Mouse (Mus musculus): ENCODE results near the gene Nek6. TPM values are rescaled to one million over a fixed set of nuclear protein-coding genes. Genes with fewer than 3 reads are reported as not detected.
A peak's percentile ranks its signal among the peaks of the same experiment; 100 is the strongest.

The Nek6 gene
- total RNA-seq, 1 experiment from 2014 or later, result 6.9 TPM

DNA sequence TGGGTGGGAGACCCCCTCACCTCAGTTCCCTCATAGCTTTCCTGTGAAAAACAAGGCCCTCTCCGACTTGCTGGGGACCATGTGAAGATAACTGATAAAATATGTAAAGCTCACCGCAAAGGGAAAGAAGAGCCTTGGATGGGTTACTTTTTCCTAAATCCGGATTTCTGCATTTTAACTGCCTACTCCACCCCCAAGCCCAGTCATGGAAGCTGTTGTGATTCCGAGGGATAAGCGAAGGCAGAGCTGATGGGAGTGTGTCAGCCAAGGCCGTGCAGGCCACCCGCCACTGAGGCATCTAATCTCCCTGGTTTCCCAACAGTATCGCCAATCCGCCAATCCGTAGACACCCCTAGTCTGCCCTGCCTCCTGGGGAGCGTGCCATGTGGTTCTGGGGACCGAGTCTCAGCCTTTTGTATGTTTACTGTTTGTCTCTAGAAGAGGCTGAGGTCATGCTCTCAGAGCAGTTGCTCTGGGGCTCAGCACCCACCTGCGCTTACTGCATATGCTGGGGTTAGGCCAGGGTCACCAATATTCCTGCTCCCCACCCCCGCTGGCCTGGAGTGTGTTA lies 18.2 kb downstream of the Nek6 start:
- ATAC-seq (replicated peaks in 1 of 2; ENCODE audit: insufficient read depth in 1 of 2, low FRiP score in 2 of 2, low TSS enrichment in 1 of 2, low read depth in 1 of 2, poor library complexity in 2 of 2, severe bottlenecking in 2 of 2), result no peak

DNA sequence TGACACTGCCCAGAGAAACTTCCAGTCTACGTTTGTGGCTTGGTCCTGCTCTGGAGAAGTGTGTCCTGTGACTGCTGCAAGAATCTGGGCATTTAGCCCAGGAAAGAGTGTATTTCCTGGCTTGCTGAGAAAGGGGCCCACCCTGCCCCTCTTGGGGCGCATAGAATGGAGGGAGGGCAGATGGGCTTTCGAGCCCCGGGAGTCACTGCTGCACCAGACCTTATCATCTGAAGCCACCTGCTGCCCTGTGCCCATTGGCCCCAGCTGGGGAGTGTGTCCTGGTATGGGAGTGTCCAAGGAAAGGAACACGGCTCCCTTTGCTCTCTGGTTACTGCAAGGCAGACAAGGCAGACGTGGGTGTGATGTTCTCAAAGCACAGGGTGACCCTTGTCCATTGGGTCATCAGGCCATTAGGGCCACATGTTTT lies 19.5 kb downstream of the Nek6 start:
- ATAC-seq (replicated peaks in 1 of 2; ENCODE audit: insufficient read depth in 1 of 2, low FRiP score in 2 of 2, low TSS enrichment in 1 of 2, low read depth in 1 of 2, poor library complexity in 2 of 2, severe bottlenecking in 2 of 2), result peak; percentile 60 to 67

DNA sequence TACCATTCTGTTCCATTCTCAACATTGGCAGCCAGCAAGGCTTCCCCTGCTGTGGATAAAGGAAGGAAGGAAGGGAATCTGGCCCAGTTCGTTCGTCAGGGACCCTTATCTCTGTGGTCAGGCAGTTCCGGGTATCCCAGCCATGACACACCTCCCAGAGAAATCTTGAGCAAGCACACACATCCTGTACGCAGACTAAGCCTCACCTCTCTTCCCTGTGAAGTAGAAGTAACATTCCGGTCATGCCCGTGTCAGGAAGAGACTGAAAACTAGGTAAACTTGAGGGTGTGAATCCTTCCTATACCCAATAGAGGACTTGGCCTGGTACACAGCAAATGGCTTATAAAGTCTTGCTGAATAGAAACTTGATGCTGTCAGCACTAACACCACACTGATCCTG lies 21.9 kb downstream of the Nek6 start:
- peak; percentile 42 to 58 for ATAC-seq (replicated peaks in 1 of 2; ENCODE audit: insufficient read depth in 1 of 2, low FRiP score in 2 of 2, low TSS enrichment in 1 of 2, low read depth in 1 of 2, poor library complexity in 2 of 2, severe bottlenecking in 2 of 2)

DNA sequence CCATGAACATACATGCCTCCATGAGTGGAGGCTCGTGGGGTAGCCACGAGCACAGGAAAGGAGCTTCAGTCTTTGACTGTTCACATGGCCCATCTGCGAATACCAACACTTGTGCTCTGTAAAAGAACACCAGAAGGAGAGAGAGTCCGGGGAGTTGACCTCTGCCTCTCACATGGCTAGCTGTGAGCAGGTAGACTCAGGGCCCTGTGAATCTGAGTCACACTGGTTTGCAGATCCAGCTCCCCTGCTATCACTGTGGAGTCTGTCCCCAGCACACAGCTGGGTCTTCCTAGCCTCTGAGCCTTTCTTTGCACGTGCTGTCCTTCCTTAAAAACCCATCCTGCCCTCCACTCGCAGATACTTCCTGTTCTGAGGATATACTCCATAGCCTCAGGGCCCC lies 22.3 kb downstream of the Nek6 start:
- no peak for ATAC-seq (replicated peaks in 1 of 2; ENCODE audit: insufficient read depth in 1 of 2, low FRiP score in 2 of 2, low TSS enrichment in 1 of 2, low read depth in 1 of 2, poor library complexity in 2 of 2, severe bottlenecking in 2 of 2)

DNA sequence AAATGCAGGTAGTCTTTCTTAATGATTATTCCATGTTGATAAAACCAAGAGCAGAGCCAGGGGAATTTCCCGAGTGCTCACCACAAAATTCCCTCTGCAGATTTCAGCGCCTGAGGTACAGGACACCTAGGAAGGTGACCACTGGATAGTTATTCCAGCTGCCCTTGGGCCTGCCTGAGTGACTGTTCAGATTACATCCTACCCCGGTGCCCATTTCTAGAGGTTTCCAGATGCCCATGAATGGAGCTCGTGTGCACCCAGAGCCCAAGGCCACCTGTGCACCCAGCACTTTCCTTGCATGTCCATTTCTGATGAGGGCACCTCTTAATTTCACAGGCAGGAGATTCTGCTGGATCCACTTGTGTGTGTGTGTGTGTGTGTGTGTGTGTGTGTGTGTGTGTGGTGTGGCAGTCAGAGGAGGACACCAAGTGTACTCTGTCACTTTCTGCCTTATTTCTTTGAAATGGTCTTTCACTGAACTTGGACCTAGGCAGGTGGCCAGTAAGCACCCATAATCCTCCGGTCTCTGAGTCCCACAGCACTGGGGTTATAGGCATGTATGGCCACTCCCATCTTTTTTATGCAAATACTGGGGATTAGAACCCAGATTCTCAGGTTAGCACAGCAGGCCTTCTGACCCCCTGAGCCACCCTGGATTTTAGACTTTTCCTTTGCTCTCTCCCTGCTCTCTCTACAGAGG lies 22.9 kb downstream of the Nek6 start:
- ATAC-seq (replicated peaks in 1 of 2; ENCODE audit: insufficient read depth in 1 of 2, low FRiP score in 2 of 2, low TSS enrichment in 1 of 2, low read depth in 1 of 2, poor library complexity in 2 of 2, severe bottlenecking in 2 of 2), result no peak

DNA sequence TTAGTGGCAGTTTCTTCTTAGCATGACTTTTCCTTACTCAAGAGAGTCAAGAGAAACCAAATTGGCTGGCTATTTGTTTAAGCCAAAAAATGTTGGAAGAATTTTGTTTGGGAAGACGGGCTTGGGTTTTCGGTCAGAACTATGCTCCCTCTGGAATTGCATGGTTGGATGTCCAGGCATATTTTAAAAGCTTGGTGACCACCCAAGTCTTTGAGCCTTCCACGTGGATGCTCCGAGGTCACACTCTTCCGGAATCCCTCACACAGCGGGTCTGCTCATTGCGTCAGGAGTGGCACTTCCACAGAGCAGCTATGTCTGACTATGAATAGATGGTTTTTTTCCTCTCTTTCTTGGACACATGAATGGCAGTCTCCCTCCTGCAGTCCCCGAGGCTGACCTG lies 23.6 kb downstream of the Nek6 start:
- ATAC-seq (replicated peaks in 1 of 2; ENCODE audit: insufficient read depth in 1 of 2, low FRiP score in 2 of 2, low TSS enrichment in 1 of 2, low read depth in 1 of 2, poor library complexity in 2 of 2, severe bottlenecking in 2 of 2), result no peak

DNA sequence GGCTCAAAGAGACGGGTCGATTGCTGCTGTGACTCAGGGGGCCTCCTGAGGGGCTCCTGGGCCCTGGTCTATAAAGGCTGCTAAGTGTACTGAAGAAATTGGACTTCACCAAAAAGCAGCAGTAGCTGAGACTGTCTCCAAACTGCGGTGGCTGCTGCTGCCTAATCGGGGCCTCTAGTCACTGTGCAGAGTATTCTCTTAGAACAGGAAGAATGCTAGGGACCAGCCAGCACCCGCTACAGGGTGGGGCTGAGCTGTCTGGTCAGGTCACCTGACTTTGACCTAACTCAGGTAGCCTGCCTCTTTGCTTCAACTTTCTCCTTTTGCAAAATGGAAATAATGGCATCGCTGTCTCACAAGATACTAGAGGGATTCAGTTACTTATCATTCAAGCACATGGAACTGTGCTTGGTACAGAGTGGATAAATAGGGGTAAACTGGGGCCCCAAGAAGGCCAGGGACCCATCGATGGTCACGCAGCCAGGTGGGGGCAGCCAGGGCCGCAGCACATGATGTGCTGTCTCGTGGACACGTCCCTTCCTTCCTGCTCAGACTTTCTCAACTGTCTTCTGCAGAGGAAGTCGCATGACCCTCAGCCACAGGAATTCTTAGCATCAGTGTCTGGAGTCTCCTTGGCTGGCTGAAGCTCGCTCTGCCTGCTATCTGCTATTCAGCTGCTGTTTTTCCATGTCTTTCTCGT lies 24.2 kb downstream of the Nek6 start:
- ATAC-seq (replicated peaks in 1 of 2; ENCODE audit: insufficient read depth in 1 of 2, low FRiP score in 2 of 2, low TSS enrichment in 1 of 2, low read depth in 1 of 2, poor library complexity in 2 of 2, severe bottlenecking in 2 of 2), result peak; percentile 1 to 4; a peak in 2 of 4 replicates

DNA sequence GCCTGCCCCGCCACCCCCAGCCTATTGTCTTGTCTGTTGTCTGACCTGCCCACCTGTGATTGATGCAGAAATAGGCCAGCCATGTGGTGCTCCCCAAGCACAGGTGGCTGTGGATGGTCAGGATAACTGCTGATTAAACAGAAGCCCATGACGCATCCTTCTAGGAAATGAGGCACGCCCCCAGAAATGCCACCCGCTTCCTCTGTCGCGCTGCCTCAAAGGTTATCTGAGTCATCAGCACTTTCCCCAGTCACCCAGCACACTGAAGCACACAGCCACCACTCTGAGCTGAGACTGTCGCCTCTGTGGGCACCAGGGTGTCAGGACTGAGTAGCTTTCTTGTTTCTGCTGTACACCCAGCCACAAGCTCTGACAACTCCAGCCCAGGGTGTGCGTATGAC lies 24.9 kb downstream of the Nek6 start:
- peak; percentile 76 to 80 for ATAC-seq (replicated peaks in 1 of 2; ENCODE audit: insufficient read depth in 1 of 2, low FRiP score in 2 of 2, low TSS enrichment in 1 of 2, low read depth in 1 of 2, poor library complexity in 2 of 2, severe bottlenecking in 2 of 2)

DNA sequence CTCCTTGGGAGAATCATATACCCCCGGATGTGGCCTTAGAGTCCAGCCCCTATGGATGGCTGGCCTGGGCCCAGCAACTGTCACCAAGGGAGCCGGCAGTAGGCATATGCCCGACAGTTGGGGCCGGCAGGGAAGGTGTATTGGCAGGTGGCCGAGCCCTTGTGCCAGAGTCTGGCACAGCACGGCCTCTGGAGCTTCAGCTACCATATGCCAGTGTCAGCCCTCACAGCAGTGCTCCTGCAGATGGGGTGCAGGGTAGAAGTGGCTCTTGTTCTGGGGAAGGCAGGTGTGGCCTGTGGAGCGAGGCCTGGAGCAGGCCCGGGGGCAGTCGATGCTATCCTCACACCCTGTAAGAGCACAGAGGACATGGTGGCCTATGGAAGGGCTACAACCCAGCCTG lies 28.2 kb downstream of the Nek6 start:
- no peak for ATAC-seq (replicated peaks in 1 of 2; ENCODE audit: insufficient read depth in 1 of 2, low FRiP score in 2 of 2, low TSS enrichment in 1 of 2, low read depth in 1 of 2, poor library complexity in 2 of 2, severe bottlenecking in 2 of 2)

DNA sequence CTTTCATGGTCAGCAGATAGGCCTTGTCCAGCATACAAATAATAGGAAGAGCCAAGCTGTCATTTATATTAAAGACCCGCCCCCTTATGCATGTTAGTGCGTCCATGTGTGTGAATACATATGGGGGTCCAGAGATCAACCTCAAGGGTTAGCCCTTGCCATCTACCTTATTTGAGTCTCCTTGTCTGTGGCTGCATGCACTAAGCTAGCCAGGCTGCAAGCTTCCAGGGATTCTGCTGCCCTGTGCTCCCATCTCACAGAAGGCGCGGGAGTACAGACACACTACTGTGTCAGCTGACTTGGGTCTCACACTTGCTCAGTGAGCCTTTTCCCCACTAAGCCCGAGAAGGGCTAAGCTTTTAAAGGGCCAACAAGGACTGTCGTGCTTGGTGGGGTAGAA lies 29.2 kb downstream of the Nek6 start:
- no peak for ATAC-seq (replicated peaks in 1 of 2; ENCODE audit: insufficient read depth in 1 of 2, low FRiP score in 2 of 2, low TSS enrichment in 1 of 2, low read depth in 1 of 2, poor library complexity in 2 of 2, severe bottlenecking in 2 of 2)

DNA sequence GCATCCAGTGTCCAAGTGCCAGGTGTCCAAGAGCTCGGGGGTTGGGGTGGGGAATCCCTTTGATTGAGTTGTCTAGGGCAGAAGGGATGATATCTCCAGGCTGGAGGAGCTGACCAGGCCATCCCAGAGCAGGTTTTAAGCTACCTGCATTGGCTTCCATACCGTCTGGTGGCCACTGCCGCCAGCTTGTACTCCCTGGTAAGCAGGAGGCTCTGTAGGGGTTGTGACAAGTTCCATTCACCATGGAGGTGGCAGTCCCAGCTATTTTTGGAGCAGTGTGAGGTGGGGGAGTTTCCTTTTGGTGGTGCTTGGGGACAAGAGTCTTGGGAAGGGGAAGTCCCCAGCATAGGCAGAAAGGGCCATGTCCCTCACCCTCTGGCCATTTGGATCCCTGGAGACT lies 29.7 kb downstream of the Nek6 start:
- no peak for ATAC-seq (replicated peaks in 1 of 2; ENCODE audit: insufficient read depth in 1 of 2, low FRiP score in 2 of 2, low TSS enrichment in 1 of 2, low read depth in 1 of 2, poor library complexity in 2 of 2, severe bottlenecking in 2 of 2)

DNA sequence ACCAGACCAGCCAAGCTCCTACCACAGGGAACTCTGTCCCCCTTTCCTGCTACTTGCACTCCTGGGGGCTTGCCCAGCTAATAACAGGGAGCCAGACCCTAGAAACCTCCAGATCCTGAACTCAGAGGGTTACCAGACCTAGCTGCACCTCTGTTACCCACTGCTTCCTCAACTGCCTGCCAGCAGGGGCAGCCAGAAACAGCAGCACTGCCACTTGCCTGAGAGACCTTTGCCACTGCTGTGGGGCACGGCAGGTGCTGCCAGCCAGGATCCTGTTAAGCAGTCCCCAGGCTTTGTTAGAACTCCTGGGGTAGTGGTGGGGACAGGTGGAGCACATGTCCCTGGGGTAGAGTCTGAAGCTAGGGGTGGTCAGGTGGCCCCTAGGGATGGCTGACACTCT lies 30.1 kb downstream of the Nek6 start:
- 0 out of 4 replicates have a peak, but pooled peaks have one; percentile 23 to 48 for ATAC-seq (replicated peaks in 1 of 2; ENCODE audit: insufficient read depth in 1 of 2, low FRiP score in 2 of 2, low TSS enrichment in 1 of 2, low read depth in 1 of 2, poor library complexity in 2 of 2, severe bottlenecking in 2 of 2)

DNA sequence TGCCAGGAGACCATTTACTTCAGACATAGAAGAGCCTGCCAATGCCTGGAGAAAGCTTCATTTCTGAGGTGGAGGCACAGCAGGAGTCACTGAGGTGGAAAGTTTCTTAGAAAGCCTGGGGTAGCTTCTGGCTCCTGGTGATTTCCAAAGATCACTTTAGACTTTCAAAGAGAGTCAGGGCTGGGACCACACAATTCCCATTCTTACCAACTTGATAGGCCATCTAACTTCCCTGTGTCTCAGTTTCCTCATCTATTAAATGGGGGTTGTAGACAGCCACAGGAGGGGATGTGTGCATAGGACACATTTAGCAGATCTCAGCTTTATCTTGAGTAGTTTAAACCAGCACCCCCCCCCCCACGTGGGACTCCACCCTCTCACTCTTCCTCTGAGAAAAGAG lies 30.9 kb downstream of the Nek6 start:
- ATAC-seq (replicated peaks in 1 of 2; ENCODE audit: insufficient read depth in 1 of 2, low FRiP score in 2 of 2, low TSS enrichment in 1 of 2, low read depth in 1 of 2, poor library complexity in 2 of 2, severe bottlenecking in 2 of 2), result no peak

DNA sequence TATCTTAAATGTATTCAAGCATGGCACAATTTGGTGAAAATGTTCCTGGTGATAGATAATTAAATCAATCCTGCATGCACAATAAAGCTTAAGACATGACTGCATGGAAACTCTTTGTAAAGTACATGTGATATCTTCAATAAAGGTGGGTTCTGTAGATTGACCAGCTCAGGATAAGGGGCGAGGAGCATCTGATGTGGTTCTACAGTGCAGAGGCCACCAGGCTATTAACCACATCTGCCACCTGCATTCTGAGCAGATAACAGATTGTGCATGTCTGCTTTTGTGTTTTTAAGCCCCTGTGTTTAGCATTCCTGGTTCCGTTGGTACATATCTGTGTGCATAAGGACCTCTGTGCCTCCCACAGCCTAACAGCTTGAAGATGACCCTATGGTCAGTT lies 31.7 kb downstream of the Nek6 start:
- no peak for ATAC-seq (replicated peaks in 1 of 2; ENCODE audit: insufficient read depth in 1 of 2, low FRiP score in 2 of 2, low TSS enrichment in 1 of 2, low read depth in 1 of 2, poor library complexity in 2 of 2, severe bottlenecking in 2 of 2)

DNA sequence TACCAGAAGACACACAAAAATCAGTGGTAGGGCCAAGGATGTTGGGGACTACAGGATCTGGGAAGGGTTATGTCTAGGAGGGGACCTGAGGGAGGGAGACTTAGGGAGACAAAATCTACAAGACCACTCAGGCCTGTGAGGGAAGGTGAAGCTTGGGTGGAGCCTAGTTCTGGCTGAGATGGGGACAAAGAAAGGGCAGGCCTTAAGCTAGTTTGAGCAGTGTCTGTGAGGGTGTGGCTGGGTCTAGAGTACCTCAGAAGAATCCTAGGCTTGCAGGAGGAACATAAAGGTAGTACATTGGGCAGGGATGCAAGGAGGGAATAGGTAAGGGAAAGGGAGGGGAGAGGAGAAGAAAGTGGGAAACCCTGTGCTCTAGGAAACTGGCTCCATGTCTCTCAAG lies 32.9 kb downstream of the Nek6 start:
- ATAC-seq (replicated peaks in 1 of 2; ENCODE audit: insufficient read depth in 1 of 2, low FRiP score in 2 of 2, low TSS enrichment in 1 of 2, low read depth in 1 of 2, poor library complexity in 2 of 2, severe bottlenecking in 2 of 2), result no peak

DNA sequence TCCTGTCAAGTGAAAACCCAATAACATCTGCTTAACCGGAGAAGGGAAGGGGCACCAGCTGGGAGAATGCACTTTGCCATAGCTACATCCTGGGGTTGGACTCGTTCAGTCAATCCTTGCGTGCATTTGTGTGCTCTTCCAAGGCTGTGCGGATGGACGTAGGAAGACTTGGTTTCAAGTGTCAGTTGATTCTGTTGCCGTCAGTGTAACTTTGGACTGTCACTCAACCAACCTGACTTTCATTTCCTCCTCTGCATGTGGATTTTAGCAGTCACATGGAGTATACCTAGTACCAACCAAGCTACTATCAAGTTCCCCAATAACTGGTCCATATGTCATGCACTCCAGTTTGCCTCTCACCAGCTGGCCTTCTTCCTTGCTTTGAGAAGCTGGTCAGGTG lies 33.5 kb downstream of the Nek6 start:
- ATAC-seq (replicated peaks in 1 of 2; ENCODE audit: insufficient read depth in 1 of 2, low FRiP score in 2 of 2, low TSS enrichment in 1 of 2, low read depth in 1 of 2, poor library complexity in 2 of 2, severe bottlenecking in 2 of 2), result peak; percentile 37 to 50; a peak in 3 of 4 replicates

DNA sequence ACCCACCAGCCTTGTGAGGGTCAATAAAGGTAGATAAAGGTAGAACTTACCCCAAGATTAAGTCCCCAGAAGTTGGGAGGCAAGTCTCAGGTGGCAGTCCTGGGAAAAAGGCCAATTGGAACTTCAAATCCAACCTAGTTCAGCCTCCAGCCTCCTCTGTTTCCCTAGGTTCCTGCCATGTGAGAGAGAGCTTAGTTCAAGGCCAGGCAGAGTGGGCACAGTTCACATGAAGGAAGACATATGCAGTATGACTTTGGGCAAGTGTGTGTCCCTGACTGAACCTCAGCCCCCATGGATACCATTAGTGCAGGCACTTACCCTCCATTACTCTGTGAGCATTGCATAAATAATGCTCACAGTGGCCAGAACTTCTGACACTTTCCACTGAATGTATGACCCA lies 34.3 kb downstream of the Nek6 start:
- no peak for ATAC-seq (replicated peaks in 1 of 2; ENCODE audit: insufficient read depth in 1 of 2, low FRiP score in 2 of 2, low TSS enrichment in 1 of 2, low read depth in 1 of 2, poor library complexity in 2 of 2, severe bottlenecking in 2 of 2)

DNA sequence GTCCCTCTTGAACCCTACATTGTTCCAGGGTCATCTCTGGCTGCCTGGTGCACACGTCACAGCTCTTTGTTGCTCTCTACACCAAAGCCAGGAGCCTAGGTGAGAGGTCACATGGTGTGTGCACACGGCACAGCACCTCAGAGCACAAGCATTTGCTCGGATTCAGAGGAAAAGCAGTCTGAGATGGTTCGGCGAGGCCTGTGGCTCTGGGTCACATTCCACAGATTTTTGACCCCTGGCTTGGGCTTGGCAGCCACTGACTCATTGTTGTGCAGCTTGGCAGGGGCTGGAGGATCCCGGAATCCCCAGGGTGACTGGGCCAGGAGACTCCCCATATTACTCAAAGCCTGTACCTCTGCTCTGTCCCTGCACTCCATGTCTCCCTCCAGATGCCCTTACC lies 34.8 kb downstream of the Nek6 start:
- no peak for ATAC-seq (replicated peaks in 1 of 2; ENCODE audit: insufficient read depth in 1 of 2, low FRiP score in 2 of 2, low TSS enrichment in 1 of 2, low read depth in 1 of 2, poor library complexity in 2 of 2, severe bottlenecking in 2 of 2)

DNA sequence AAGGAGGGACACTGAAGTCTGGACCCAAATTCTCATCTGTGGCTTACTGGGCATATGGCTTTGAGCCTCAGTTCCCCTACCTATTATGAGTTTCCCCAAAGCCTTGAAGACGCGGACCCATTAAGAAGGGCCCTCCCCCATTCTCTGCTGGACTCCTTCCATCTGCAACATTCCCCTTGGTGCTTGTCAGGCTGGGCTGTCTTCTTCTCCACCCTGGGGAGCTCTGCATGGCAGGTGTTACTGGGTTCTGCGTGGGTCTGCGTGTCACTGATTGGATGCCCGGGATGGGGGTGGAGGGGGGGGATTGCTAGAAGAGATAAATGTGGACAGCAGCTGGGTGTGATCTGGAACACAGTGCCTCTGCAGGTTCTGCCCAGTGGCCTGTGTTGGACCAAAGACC lies 35.3 kb downstream of the Nek6 start:
- ATAC-seq (replicated peaks in 1 of 2; ENCODE audit: insufficient read depth in 1 of 2, low FRiP score in 2 of 2, low TSS enrichment in 1 of 2, low read depth in 1 of 2, poor library complexity in 2 of 2, severe bottlenecking in 2 of 2), result no peak
